Mouse (Mus musculus) embryonic facial prominence, embryonic 13.5 days (tissue): Measurements from ENCODE around the gene Pnkd. TPM values are rescaled to one million over a fixed set of nuclear protein-coding genes. Genes with fewer than 3 reads are reported as not detected.

Source experiments
- ATAC-seq: fragments of 200-750 bp; cut with Nextera tagmentation; 2 replicates; pipeline ENCODE4 v1.8.0; 2017; ENCODE audit warnings: low read depth; ENCODE audit not compliant: insufficient number of reproducible peaks, insufficient read depth, low FRiP score, low TSS enrichment
- H3K27ac ChIP-seq: fragments of 300-500 bp; sonication (generic); 2 replicates; pipeline ENCODE4 v1.5.1; 2015; ENCODE audit warnings: moderate library complexity, mild to moderate bottlenecking, inconsistent platforms
- H3K27me3 ChIP-seq: fragments of 300-500 bp; sonication (generic); 2 replicates; pipeline ENCODE4 v1.6.1; 2015; ENCODE audit warnings: mild to moderate bottlenecking, inconsistent platforms
- H3K36me3 ChIP-seq: fragments of 300-500 bp; sonication (generic); 2 replicates; pipeline ENCODE4 v1.6.1; 2015; ENCODE audit warnings: mild to moderate bottlenecking, inconsistent platforms
- H3K4me1 ChIP-seq: fragments of 300-500 bp; sonication (generic); 2 replicates; pipeline ENCODE4 v1.6.1; 2015; ENCODE audit warnings: inconsistent platforms
- H3K4me2 ChIP-seq: fragments of 300-500 bp; sonication (generic); 2 replicates; pipeline ENCODE4 v1.6.1; 2015; ENCODE audit warnings: moderate library complexity, mild to moderate bottlenecking, inconsistent platforms
- H3K4me3 ChIP-seq: fragments of 300-500 bp; sonication (generic); 2 replicates; pipeline ENCODE4 v1.5.1; 2015; ENCODE audit warnings: mild to moderate bottlenecking, inconsistent platforms
- H3K9ac ChIP-seq: fragments of 300-500 bp; sonication (generic); 2 replicates; pipeline ENCODE4 v1.6.1; 2015; ENCODE audit warnings: mild to moderate bottlenecking, inconsistent platforms
- H3K9me3 ChIP-seq: fragments of 300-500 bp; sonication (generic); 2 replicates; pipeline ENCODE4 v1.6.1; 2016; ENCODE audit warnings: inconsistent platforms
- WGBS: fragments of 180-500 bp; shearing (Covaris S2); methylation state at CpG from one replicate; pipeline ENCODE4 v1.1.7; 2015; ENCODE audit warnings: mixed read lengths; 5-methylcytosine and 5-hydroxymethylcytosine counted together
- polyA plus RNA-seq: library from polyadenylated mRNA; unstranded; fragments of >200 nt; fragmentation: Nextera tagmentation; extraction: Ambion mirVana; gene quantifications from 2 replicates; pipeline ENCODE4 v1.2.1, GENCODE M21; 2015

Pnkd gene
- polyA plus RNA-seq, 1 experiment from 2014 or later: 112 TPM

- 70% methylated on average over 5 of the region's 5 CpGs for WGBS
- H3K4me1 ChIP-seq: peaks cover 54% of the 10 kb centered on the region
- H3K36me3 ChIP-seq: peaks cover 4% of the 10 kb centered on the region
- no peak for ATAC-seq
- H3K4me2 ChIP-seq: no peak overlapping the region
- no peaks in the 10 kb centered on the region for H3K9me3 ChIP-seq
- no peak overlapping the region for H3K27ac ChIP-seq
- peak overlapping the region; percentile 21; the same call in 1 of the 2 replicates for H3K9ac ChIP-seq
- H3K27me3 ChIP-seq: no peaks in the 10 kb centered on the region
- H3K4me3 ChIP-seq: no peak overlapping the region
Measured at GRCm38 (mm10) chr1:74298996-74299395, 14.3 kb downstream of the Pnkd start.

GRCm38 (mm10) chr1:74300347-74301110 is 15.8 kb downstream of the Pnkd start:
- H3K9me3 ChIP-seq: no peaks in the 10 kb centered on the region
- H3K4me3 ChIP-seq: no peak overlapping the region
- no peak overlapping the region for H3K27ac ChIP-seq
- no peak overlapping the region for H3K4me2 ChIP-seq
- no peak overlapping the region for H3K9ac ChIP-seq
- 80% methylated on average over 6 of the region's 6 CpGs for WGBS
- no peaks in the 10 kb centered on the region for H3K36me3 ChIP-seq
- no peak for ATAC-seq
- peaks cover 49% of the 10 kb centered on the region for H3K4me1 ChIP-seq
- H3K27me3 ChIP-seq: no peaks in the 10 kb centered on the region

DNA sequence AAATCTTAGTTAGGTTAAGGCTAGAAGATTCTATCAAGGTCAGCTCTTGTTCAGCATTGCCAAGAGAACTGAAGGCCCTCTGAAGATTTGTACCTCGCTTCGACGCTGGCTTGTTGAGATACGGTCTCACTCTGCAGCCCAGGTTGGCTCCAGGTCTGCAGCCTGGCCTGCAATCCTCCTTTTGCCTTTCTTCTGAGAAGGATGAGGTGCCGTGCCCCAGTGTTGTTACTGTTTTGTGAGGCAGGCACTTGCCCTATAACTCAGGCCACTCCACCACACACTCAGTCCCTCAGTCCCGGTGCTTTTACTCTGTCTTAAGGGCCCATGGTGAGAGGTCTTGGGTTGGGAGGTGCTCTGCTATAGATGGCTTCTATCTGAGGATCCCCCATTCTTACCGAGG is 17.5 kb downstream of the Pnkd start:
- Histone ChIP-seq H3K4me3 (no peak overlapping the region), H3K27ac (no peak overlapping the region), H3K9ac (no peak overlapping the region), H3K4me2 (peak overlapping the region; percentile 85), H3K27me3 (no peaks in the 10 kb centered on the region), H3K36me3 (no peaks in the 10 kb centered on the region), H3K9me3 (no peaks in the 10 kb centered on the region), H3K4me1 (peaks cover 32% of the 10 kb centered on the region)
- WGBS: 92% methylated on average over 7 of the region's 7 CpGs
- ATAC-seq: no peak

DNA sequence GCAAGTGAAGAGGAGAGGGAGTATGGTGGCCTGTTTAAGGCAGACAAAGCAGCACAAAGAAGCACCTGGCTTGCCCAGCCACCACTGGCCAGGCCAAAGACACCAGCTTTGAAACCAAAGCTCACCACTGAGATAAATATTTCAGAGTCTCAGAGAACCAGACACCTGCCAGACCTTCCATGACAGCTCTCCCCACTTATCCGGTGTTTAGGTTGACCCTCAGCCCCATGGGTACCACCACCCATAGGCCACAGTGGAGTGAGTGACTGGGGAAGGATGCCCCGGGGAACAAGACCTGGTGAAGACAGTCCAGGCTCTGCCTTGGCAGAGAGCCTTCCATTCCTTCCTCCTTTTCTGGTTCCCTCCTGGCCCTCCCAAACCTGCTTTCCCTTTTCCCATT is 18.1 kb downstream of the Pnkd start:
- peaks cover 29% of the 10 kb centered on the region for H3K4me1 ChIP-seq
- peak overlapping the region; percentile 75 for H3K4me3 ChIP-seq
- no peaks in the 10 kb centered on the region for H3K27me3 ChIP-seq
- no peaks in the 10 kb centered on the region for H3K9me3 ChIP-seq
- ATAC-seq: no peak
- 0 out of 2 replicates have a peak overlapping the region, but pooled peaks have one; percentile 16 for H3K9ac ChIP-seq
- no peak overlapping the region for H3K27ac ChIP-seq
- no peaks in the 10 kb centered on the region for H3K36me3 ChIP-seq
- H3K4me2 ChIP-seq: peak overlapping the region; percentile 85
- 83% methylated on average over 2 of the region's 2 CpGs for WGBS

DNA sequence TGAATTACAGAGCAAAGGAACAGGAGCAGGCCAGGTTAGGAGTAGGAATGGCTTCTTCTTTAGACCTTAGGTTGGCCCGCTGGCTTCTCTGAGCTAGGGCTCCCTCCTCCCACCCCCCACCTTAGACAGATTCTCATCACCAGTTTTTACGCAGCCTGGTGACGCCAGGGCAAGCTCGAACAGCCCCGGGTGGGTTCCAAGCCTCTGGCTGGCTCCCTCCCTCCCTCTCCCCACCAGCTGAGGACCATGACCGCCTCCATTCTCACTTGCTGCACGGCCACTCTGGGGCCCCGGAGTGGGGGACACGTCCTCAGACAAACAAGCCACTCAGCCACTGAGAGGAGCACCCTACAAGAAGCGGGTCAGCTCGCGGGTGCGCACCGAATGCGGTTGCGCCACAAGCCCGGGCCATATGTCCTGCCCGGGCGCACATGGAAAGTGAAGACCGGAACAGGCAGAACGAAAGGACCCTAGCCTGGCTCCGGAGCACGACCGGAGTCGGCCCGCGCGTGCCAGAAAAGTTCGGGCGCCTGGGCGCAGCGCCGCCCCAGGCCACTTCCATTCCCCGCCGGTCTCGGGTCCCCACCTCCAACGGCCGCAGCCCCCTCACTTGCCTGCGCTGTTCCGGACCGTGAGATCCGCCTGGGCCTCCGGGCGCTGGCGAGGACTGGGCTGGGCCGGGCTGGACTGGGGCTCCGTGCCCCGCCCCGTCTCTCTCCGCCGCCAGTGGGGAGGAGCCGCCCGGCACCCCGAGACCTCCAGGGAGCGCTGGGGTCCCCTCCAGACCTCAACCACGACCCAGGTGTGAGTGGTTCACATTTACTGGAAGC is 19.0 kb downstream of the Pnkd start:
- Histone ChIP-seq H3K27me3 (no peaks in the 10 kb centered on the region), H3K9me3 (no peaks in the 10 kb centered on the region), H3K4me2 (peak overlapping the region; percentile 85), H3K36me3 (no peaks in the 10 kb centered on the region), H3K4me3 (peak overlapping the region; percentile 75), H3K4me1 (peaks cover 28% of the 10 kb centered on the region), H3K27ac (peak overlapping the region; percentile 86), H3K9ac (peak overlapping the region; percentile 86)
- under 1% methylated on average over 56 of the region's 56 CpGs for WGBS
- peak; percentile 72 for ATAC-seq

- 5% methylated on average over 12 of the region's 12 CpGs for WGBS
Measured at GRCm38 (mm10) chr1:74304339-74304790, 19.6 kb downstream of the Pnkd start.

GRCm38 (mm10) chr1:74304946-74305345 is 20.2 kb downstream of the Pnkd start:
- H3K36me3 ChIP-seq: no peaks in the 10 kb centered on the region
- no peak overlapping the region for H3K4me3 ChIP-seq
- H3K9ac ChIP-seq: no peak overlapping the region
- 65% methylated on average over 4 of the region's 4 CpGs for WGBS
- H3K27ac ChIP-seq: no peak overlapping the region
- H3K4me2 ChIP-seq: no peak overlapping the region
- H3K4me1 ChIP-seq: peaks cover 20% of the 10 kb centered on the region
- H3K9me3 ChIP-seq: no peaks in the 10 kb centered on the region
- no peaks in the 10 kb centered on the region for H3K27me3 ChIP-seq
- no peak for ATAC-seq

More at GRCm38 (mm10) chr1:74304339-74304790, 19.6 kb downstream of the Pnkd start:
- Histone ChIP-seq H3K9ac (peak overlapping the region; percentile 86), H3K4me1 (peaks cover 21% of the 10 kb centered on the region), H3K27me3 (no peaks in the 10 kb centered on the region), H3K4me3 (peak overlapping the region; percentile 75), H3K9me3 (no peaks in the 10 kb centered on the region), H3K4me2 (peak overlapping the region; percentile 85), H3K27ac (peak overlapping the region; percentile 86), H3K36me3 (no peaks in the 10 kb centered on the region)
- ATAC-seq: no peak

- 0 out of 2 replicates have a peak within 1 kb of the TSS, but pooled peaks have one; percentile 86 for H3K27ac ChIP-seq
Measured at GRCm38 (mm10) chr1:74305522-74305921, 20.8 kb downstream of the Pnkd start, which contains the start of gene Tmbim1. TSS of gene Tmbim1 (minus strand) at chr1:74305622.

DNA sequence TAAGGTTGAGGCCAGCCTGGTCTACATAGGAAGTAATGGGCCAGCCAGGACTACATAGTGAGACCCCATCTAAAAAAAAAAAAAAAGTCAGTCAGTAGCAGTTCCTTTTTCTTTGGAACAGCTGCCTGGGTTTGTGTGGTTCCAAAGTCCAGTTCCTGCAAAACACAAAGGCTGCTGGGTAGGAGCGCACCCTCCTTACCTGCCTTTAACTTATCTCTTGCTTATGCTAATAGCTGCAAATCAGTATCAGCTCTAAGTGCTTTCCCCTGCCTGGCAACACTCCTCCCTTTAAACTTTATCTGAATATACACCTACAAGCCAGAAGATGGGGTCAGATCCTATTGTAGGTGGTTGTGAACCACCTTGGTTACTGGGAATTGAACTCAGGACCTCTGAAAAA is 22.4 kb downstream of the Pnkd start:
- no peak overlapping the region for H3K4me2 ChIP-seq
- H3K9ac ChIP-seq: no peak overlapping the region
- 94% methylated on average over 1 of the region's 1 CpGs for WGBS
- H3K4me1 ChIP-seq: peaks cover 17% of the 10 kb centered on the region
- H3K27ac ChIP-seq: no peak overlapping the region
- no peaks in the 10 kb centered on the region for H3K27me3 ChIP-seq
- ATAC-seq: no peak
- H3K9me3 ChIP-seq: no peaks in the 10 kb centered on the region
- no peak overlapping the region for H3K4me3 ChIP-seq
- no peaks in the 10 kb centered on the region for H3K36me3 ChIP-seq

More at GRCm38 (mm10) chr1:74305522-74305921, 20.8 kb downstream of the Pnkd start, which contains the start of gene Tmbim1:
- Histone ChIP-seq H3K36me3 (no peaks in the 10 kb centered on the region), H3K4me3 (peak within 1 kb of the TSS; percentile 75), H3K9ac (peak within 1 kb of the TSS; percentile 86; the same call in 1 of the 2 replicates), H3K4me2 (peak within 1 kb of the TSS; percentile 85), H3K27me3 (no peaks in the 10 kb centered on the region), H3K9me3 (no peaks in the 10 kb centered on the region), H3K4me1 (peaks cover 21% of the 10 kb centered on the region)
- WGBS: 85% methylated on average over 2 of the region's 2 CpGs
- no peak for ATAC-seq

- Histone ChIP-seq H3K4me2 (no peak overlapping the region), H3K27me3 (no peaks in the 10 kb centered on the region), H3K4me3 (no peak overlapping the region), H3K27ac (no peak overlapping the region), H3K9ac (no peak overlapping the region), H3K9me3 (no peaks in the 10 kb centered on the region), H3K36me3 (no peaks in the 10 kb centered on the region), H3K4me1 (peaks cover 8% of the 10 kb centered on the region; the same call in 1 of the 2 replicates)
- WGBS: 65% methylated on average over 10 of the region's 10 CpGs
- no peak for ATAC-seq
Measured at GRCm38 (mm10) chr1:74308001-74308964, 23.6 kb downstream of the Pnkd start.
